Mouse (Mus musculus) heart, embryonic 14.5 days (tissue): Measurements from ENCODE around the gene Gata1. TPM values are rescaled to one million over a fixed set of nuclear protein-coding genes. Genes with fewer than 3 reads are reported as not detected.
A peak's percentile ranks its signal among the peaks of the same experiment; 100 is the strongest.

ENCODE experiments used
- ATAC-seq: fragments of 200-750 bp; cut with Nextera tagmentation; 2 replicates; pipeline ENCODE4 v1.8.0; 2017; ENCODE audit warnings: low read depth, moderate TSS enrichment; ENCODE audit not compliant: insufficient number of reproducible peaks, insufficient read depth, low FRiP score
- H3K27ac ChIP-seq, 2 experiments: fragments of 200-500 bp in 1 of 2; fragments of 300-500 bp in 1 of 2; sonication (generic) in 1 of 2; replicated peaks in 1 of 2; 2 replicates each; pipeline ENCODE4 v1.5.1; 2012 to 2014; ENCODE audit warnings: low read depth in 2 of 2, low read length in 2 of 2, control low read depth in 1 of 2, mild to moderate bottlenecking in 1 of 2, mixed read lengths in 1 of 2; ENCODE audit not compliant: control insufficient read depth in 1 of 2, insufficient read depth in 1 of 2
- H3K27me3 ChIP-seq: fragments of 300-500 bp; sonication (generic); 2 replicates; pipeline ENCODE4 v1.6.1; 2014; ENCODE audit warnings: mild to moderate bottlenecking, low read length, control low read depth; ENCODE audit not compliant: control insufficient read depth, insufficient read depth
- H3K36me3 ChIP-seq: fragments of 300-500 bp; sonication (generic); 2 replicates; pipeline ENCODE4 v1.6.1; 2014; ENCODE audit warnings: mild to moderate bottlenecking, control low read depth, low read length, mixed read lengths; ENCODE audit not compliant: control insufficient read depth, insufficient read depth
- H3K4me1 ChIP-seq, 2 experiments: fragments of 200-500 bp in 1 of 2; fragments of 300-500 bp in 1 of 2; sonication (generic) in 1 of 2; 2 replicates each; pipeline ENCODE4 v1.6.1; 2012 to 2014; ENCODE audit warnings: low read length in 2 of 2, control low read depth in 1 of 2, mixed read lengths in 1 of 2; ENCODE audit not compliant: control insufficient read depth in 2 of 2, insufficient read depth in 2 of 2
- H3K4me2 ChIP-seq: fragments of 300-500 bp; sonication (generic); 2 replicates; pipeline ENCODE4 v1.6.1; 2014; ENCODE audit warnings: mild to moderate bottlenecking, low read length
- H3K4me3 ChIP-seq, 2 experiments: fragments of 200-500 bp in 1 of 2; fragments of 300-500 bp in 1 of 2; sonication (generic) in 1 of 2; 2 replicates each; pipeline ENCODE4 v1.5.1; 2012 to 2014; ENCODE audit warnings: low read length in 2 of 2, mild to moderate bottlenecking in 2 of 2, control low read depth in 1 of 2, low read depth in 1 of 2, moderate library complexity in 1 of 2; ENCODE audit not compliant: control insufficient read depth in 1 of 2, insufficient read depth in 1 of 2
- H3K9ac ChIP-seq: fragments of 300-500 bp; sonication (generic); 2 replicates; pipeline ENCODE4 v1.6.1; 2014; ENCODE audit warnings: mild to moderate bottlenecking, low read length
- H3K9me3 ChIP-seq: fragments of 300-500 bp; sonication (generic); 2 replicates; pipeline ENCODE4 v1.6.1; 2016; ENCODE audit warnings: low read length, control low read depth; ENCODE audit not compliant: control insufficient read depth
- WGBS: fragments of 180-500 bp; shearing (Covaris S2); extraction: QIAGEN DNeasy Blood & Tissue Kit; methylation state at CpG from one replicate; pipeline ENCODE4 v1.1.7; 2014; 5-methylcytosine and 5-hydroxymethylcytosine counted together
- polyA plus RNA-seq: library from polyadenylated mRNA; unstranded; fragments of >200 nt; fragmentation: Nextera tagmentation; extraction: Ambion mirVana; gene quantifications from 2 replicates; pipeline ENCODE4 v1.2.1, GENCODE M21; 2014

Gata1 gene
- polyA plus RNA-seq, 1 experiment from 2014 or later = 0.24 TPM

GRCm38 (mm10) chrX:7966161-7966560 lies 11.7 kb downstream of the Gata1 start:
- H3K4me1 ChIP-seq = no peaks in the 10 kb centered on the region
- H3K27me3 ChIP-seq = no peaks in the 10 kb centered on the region
- WGBS = 43% methylated on average over 4 of the region's 4 CpGs
- H3K9ac ChIP-seq = no peak overlapping the region
- no peak for ATAC-seq
- H3K4me2 ChIP-seq = no peak overlapping the region
- no peak overlapping the region for H3K27ac ChIP-seq
- no peaks in the 10 kb centered on the region for H3K9me3 ChIP-seq
- no peaks in the 10 kb centered on the region for H3K36me3 ChIP-seq
- H3K4me3 ChIP-seq = no peak overlapping the region

GRCm38 (mm10) chrX:7963829-7964626 lies 13.8 kb downstream of the Gata1 start:
- no peaks in the 10 kb centered on the region for H3K27me3 ChIP-seq
- no peak overlapping the region for H3K4me3 ChIP-seq
- no peak overlapping the region for H3K9ac ChIP-seq
- 59% methylated on average over 7 of the region's 7 CpGs for WGBS
- no peak overlapping the region for H3K27ac ChIP-seq
- no peak overlapping the region for H3K4me2 ChIP-seq
- no peak for ATAC-seq
- H3K9me3 ChIP-seq = no peaks in the 10 kb centered on the region
- H3K36me3 ChIP-seq = no peaks in the 10 kb centered on the region
- no peaks in the 10 kb centered on the region for H3K4me1 ChIP-seq

GRCm38 (mm10) chrX:7958868-7959267 lies 19.0 kb downstream of the Gata1 start:
- Histone ChIP-seq H3K36me3 (no peaks in the 10 kb centered on the region), H3K27ac (no peak overlapping the region), H3K4me3 (no peak overlapping the region), H3K4me2 (no peak overlapping the region), H3K9me3 (no peaks in the 10 kb centered on the region), H3K4me1 (no peaks in the 10 kb centered on the region), H3K27me3 (no peaks in the 10 kb centered on the region), H3K9ac (no peak overlapping the region)
- no peak for ATAC-seq
- 84% methylated on average over 9 of the region's 9 CpGs for WGBS

GRCm38 (mm10) chrX:7950091-7950490 lies 27.8 kb downstream of the Gata1 start:
- Histone ChIP-seq H3K27me3 (no peaks in the 10 kb centered on the region), H3K9ac (no peak overlapping the region), H3K27ac (no peak overlapping the region), H3K4me3 (no peak overlapping the region), H3K36me3 (0 out of 2 replicates have a peak, but pooled peaks cover 6% of the 10 kb centered on the region), H3K4me2 (no peak overlapping the region), H3K4me1 (peaks cover 0 to 4% of the 10 kb centered on the region in 2 experiments; a peak in 2 of 4 replicates), H3K9me3 (no peaks in the 10 kb centered on the region)
- WGBS = 87% methylated on average over 6 of the region's 7 CpGs
- ATAC-seq = no peak

- no peaks in the 10 kb centered on the region for H3K27me3 ChIP-seq
- peak overlapping the region; percentile 51 to 76 for H3K27ac ChIP-seq
- peaks cover 0 to 4% of the 10 kb centered on the region in 2 experiments; a peak in 2 of 4 replicates for H3K4me1 ChIP-seq
- peak overlapping the region; percentile 63 for H3K4me2 ChIP-seq
- peak overlapping the region; percentile 37 to 47 for H3K4me3 ChIP-seq
- peak overlapping the region; percentile 67 for H3K9ac ChIP-seq
- ATAC-seq = peak; percentile 98; the same call in 1 of the 2 replicates
- 0 out of 2 replicates have a peak, but pooled peaks cover 6% of the 10 kb centered on the region for H3K36me3 ChIP-seq
- H3K9me3 ChIP-seq = no peaks in the 10 kb centered on the region
- WGBS = 18% methylated on average over 38 of the region's 38 CpGs
Observed at GRCm38 (mm10) chrX:7947900-7948492, 29.9 kb downstream of the Gata1 start.

GRCm38 (mm10) chrX:7947108-7947899 lies 30.6 kb downstream of the Gata1 start, which contains the start of gene Hdac6:
Hdac6 (minus strand) TSS chrX:7947889.
- peak within 1 kb of the TSS; percentile 51 to 76 for H3K27ac ChIP-seq
- peak within 1 kb of the TSS; percentile 51 to 81 for H3K4me3 ChIP-seq
- H3K36me3 ChIP-seq = peaks cover 6% of the 10 kb centered on the region; the same call in 1 of the 2 replicates
- peaks cover 0 to 4% of the 10 kb centered on the region in 2 experiments; a peak in 2 of 4 replicates for H3K4me1 ChIP-seq
- peak within 1 kb of the TSS; percentile 71 for H3K9ac ChIP-seq
- peak within 1 kb of the TSS; percentile 64 for H3K4me2 ChIP-seq
- no peaks in the 10 kb centered on the region for H3K9me3 ChIP-seq
- no peak; the same call in 1 of the 2 replicates for ATAC-seq
- H3K27me3 ChIP-seq = no peaks in the 10 kb centered on the region
- 15% methylated on average over 36 of the region's 37 CpGs for WGBS

- Histone ChIP-seq H3K36me3 (peaks cover 17% of the 10 kb centered on the region; the same call in 1 of the 2 replicates), H3K4me2 (no peak overlapping the region), H3K9me3 (no peaks in the 10 kb centered on the region), H3K4me1 (peaks cover 0 to 4% of the 10 kb centered on the region in 2 experiments; a peak in 2 of 4 replicates), H3K27me3 (no peaks in the 10 kb centered on the region), H3K27ac (no peak overlapping the region), H3K9ac (no peak overlapping the region), H3K4me3 (no peak overlapping the region)
- WGBS = 86% methylated on average over 8 of the region's 8 CpGs
- ATAC-seq = no peak
Observed at GRCm38 (mm10) chrX:7945618-7946017, 32.3 kb downstream of the Gata1 start.
